29 mouse cellular contexts compared by ENCODE assay signal in genomic region chr6:137190577-137190976, GRCm38 (mm10). TPM values are rescaled to one million over a fixed set of nuclear protein-coding genes. Genes with fewer than 3 reads are reported as not detected.
"Had no signal": no experiment of that assay in that cellular context is flagged by ENCODE, and none has a peak within 500 bp of the region (broad histone marks: within the 10 kb centered on the region; RNA-seq: fewer than 3 reads in every experiment).

No protein-coding gene starts in this region.

- H3K4me1 ChIP-seq: embryonic facial prominence, embryonic 10.5 days; embryonic facial prominence, embryonic 12.5 days; embryonic facial prominence, embryonic 13.5 days; embryonic facial prominence, embryonic 15.5 days; forebrain, embryonic 12.5 days; forebrain, embryonic 13.5 days; forebrain, embryonic 15.5 days had no signal

- H3K9ac ChIP-seq: embryonic facial prominence, embryonic 12.5 days; embryonic facial prominence, embryonic 13.5 days; embryonic facial prominence, embryonic 15.5 days; forebrain, embryonic 12.5 days; forebrain, embryonic 13.5 days; forebrain, embryonic 15.5 days; forebrain, postnatal 0 days had no signal

- H3K4me2 ChIP-seq: embryonic facial prominence, embryonic 12.5 days; embryonic facial prominence, embryonic 13.5 days; embryonic facial prominence, embryonic 15.5 days; forebrain, embryonic 12.5 days; forebrain, embryonic 13.5 days; forebrain, embryonic 15.5 days had no signal

- H3K27ac ChIP-seq: embryonic facial prominence, embryonic 10.5 days; embryonic facial prominence, embryonic 12.5 days; embryonic facial prominence, embryonic 13.5 days; embryonic facial prominence, embryonic 15.5 days; forebrain, embryonic 10.5 days; forebrain, embryonic 12.5 days; forebrain, embryonic 13.5 days; forebrain, embryonic 15.5 days; gastrocnemius, adult 2 months had no signal

- H3K9me3 ChIP-seq: embryonic facial prominence, embryonic 10.5 days; embryonic facial prominence, embryonic 12.5 days; embryonic facial prominence, embryonic 13.5 days; embryonic facial prominence, embryonic 15.5 days; forebrain, embryonic 10.5 days; forebrain, embryonic 12.5 days; forebrain, embryonic 13.5 days; forebrain, embryonic 15.5 days had no signal

- H3K4me3 ChIP-seq: embryonic facial prominence, embryonic 10.5 days; embryonic facial prominence, embryonic 12.5 days; embryonic facial prominence, embryonic 13.5 days; embryonic facial prominence, embryonic 15.5 days; erythroblast, embryonic 14.5 days; forebrain, embryonic 10.5 days; forebrain, embryonic 12.5 days; forebrain, embryonic 13.5 days; forebrain, embryonic 15.5 days; gastrocnemius, adult 2 months had no signal

- ATAC-seq: forebrain, embryonic 13.5 days; forebrain, embryonic 14.5 days; forebrain, embryonic 15.5 days; forebrain, embryonic 16.5 days; forebrain, postnatal 0 days had no signal

- H3K27me3 ChIP-seq: embryonic facial prominence, embryonic 12.5 days; embryonic facial prominence, embryonic 13.5 days; embryonic facial prominence, embryonic 15.5 days; forebrain, embryonic 12.5 days; forebrain, embryonic 13.5 days; forebrain, embryonic 15.5 days had no signal

- DNase-seq: cerebellum, adult 18-20 months; cerebellum, adult 2 months; cerebellum, adult 8-10 months; cerebellum, adult 9-10 months; cerebellum, adult 9-11 months; cerebellum, postnatal 10 days; cerebellum, postnatal 14 days; cerebellum, postnatal 25 days; cerebellum, postnatal 36 days; embryo, embryonic 11 days; forebrain, postnatal 0 days; gastrocnemius, adult 2 months; gastrocnemius, postnatal 10 days; gastrocnemius, postnatal 14 days; gastrocnemius, postnatal 25 days; gastrocnemius, postnatal 36 days; heart, adult 18-20 months had no signal

- H3K36me3 ChIP-seq: embryonic facial prominence, embryonic 10.5 days; embryonic facial prominence, embryonic 12.5 days; embryonic facial prominence, embryonic 13.5 days; embryonic facial prominence, embryonic 15.5 days; forebrain, embryonic 10.5 days; forebrain, embryonic 12.5 days; forebrain, embryonic 15.5 days had no signal

RNA-seq across cellular contexts. Expression of gene Rerg, which starts 20.3 kb away (rescaled TPM):
- total RNA-seq: common myeloid progenitor, adult 5-6 weeks had no signal
- polyA plus RNA-seq: erythroblast, embryonic 14.5 days had no signal
